Mouse (Mus musculus): ENCODE measurements around the gene Actc1. TPM values are rescaled to one million over a fixed set of nuclear protein-coding genes. Genes with fewer than 3 reads are reported as not detected.

Gene Actc1
- total RNA-seq, 2 experiments from 2014 or later = 16,244 to 16,268 TPM

DNA sequence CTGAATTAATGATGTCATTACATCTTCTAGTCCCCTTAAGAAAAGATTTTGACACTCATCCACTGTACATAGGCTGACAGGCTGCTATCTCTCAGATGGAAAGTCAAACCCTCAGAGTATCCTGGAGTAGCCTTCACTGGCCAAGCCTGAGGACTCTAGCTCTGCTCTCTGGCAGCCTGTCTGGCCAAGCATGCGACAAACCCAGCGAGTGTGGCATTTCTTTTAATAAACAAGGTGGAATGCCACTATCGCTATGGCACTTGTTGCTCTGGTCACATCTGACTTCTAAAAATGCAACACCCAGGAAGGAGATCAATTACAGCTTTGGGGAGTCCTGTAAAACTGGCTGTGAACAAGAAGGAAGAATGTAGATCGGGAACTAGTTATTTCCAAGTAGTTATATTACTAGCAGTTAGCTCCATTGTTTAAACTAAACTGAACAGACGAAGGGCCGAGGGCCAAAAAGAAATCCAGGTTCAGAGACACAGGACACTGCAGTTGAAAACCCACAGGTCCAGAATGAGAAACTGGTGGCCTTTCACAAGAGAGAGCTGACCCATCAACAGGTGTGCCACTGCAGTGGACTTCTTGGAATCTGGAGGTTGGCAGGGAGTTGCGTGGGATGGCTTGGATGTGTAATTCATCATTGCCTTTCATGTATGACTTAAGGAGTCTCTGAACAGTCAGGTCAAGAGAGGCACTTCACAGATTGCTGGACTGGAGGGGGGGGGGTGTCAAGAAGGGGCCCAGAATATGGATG is 2.1 kb downstream of the Actc1 start:
- intact Hi-C loops (cut with DNase I) = no loop called here

GRCm38 (mm10) chr2:114050150-114050549 is 3.2 kb downstream of the Actc1 start:
- DNase-seq (ENCODE audit: low spot score) = no peak
- intact Hi-C loops (cut with DNase I) = no loop called here

More for the DNA sequence above, 2.1 kb downstream of the Actc1 start:
- no peak for DNase-seq (ENCODE audit: low spot score)

GRCm38 (mm10) chr2:114049372-114049771 is 4.0 kb downstream of the Actc1 start:
- intact Hi-C loops (cut with DNase I) = loop anchor here (10.0 kb wide), 1 partner anchor 185 kb away; no protein-coding TSS in a partner anchor
- DNase-seq (ENCODE audit: low spot score) = no peak

DNA sequence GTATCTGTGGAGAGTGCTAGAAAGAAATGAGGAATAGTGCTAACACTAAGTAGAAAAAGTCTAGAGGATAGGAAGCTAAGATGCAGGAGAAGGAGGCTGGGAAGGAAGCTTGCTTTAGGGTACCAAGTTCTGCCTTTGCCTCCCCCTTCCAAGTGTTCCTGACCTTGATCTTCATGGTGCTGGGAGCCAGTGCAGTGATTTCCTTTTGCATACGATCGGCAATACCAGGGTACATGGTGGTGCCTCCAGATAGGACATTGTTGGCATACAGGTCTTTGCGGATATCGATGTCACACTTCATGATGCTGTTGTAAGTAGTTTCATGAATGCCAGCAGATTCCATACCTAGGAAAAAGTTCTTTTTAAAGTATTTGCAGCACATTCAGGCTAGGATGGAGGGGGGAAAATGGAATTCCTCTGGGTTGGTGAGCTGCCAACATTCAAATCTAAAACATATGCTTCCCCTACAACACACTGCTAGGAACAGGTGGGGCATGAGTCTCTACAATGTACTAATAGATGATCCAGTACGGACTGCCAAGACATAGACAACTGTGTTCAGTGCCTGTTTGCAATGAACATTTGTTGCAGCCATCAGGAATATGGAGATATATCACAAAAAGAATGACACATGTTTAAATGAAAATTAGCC is 5.3 kb downstream of the Actc1 start:
- intact Hi-C loops (cut with DNase I) = loop anchor here (10.0 kb wide), 1 partner anchor 183 kb away; no protein-coding TSS in a partner anchor
- DNase-seq (ENCODE audit: low spot score) = no peak

GRCm38 (mm10) chr2:114046151-114046664 is 7.1 kb downstream of the Actc1 start:
- no peak for DNase-seq (ENCODE audit: low spot score)
- intact Hi-C loops (cut with DNase I) = loop anchor here (10.0 kb wide), 1 partner anchor 181 kb away; no protein-coding TSS in a partner anchor

DNA sequence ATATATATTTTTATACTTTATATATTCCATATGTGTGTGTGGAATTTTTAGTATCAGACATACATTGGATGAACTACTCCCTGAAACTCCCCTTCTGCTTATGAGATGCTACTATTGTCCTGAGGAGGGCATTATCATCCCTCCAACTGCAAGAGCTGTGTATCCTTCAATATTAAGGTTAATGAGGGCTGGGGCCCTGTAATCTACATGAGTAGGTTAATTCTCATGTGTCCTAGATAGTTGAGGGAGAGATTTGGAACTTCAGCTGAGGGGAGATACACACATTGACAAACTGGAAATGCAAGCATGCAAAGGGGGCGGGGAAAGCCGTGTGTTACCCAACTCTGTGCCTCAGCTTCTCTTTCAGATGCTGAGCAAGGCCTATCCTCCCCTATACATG is 15.4 kb downstream of the Actc1 start:
- intact Hi-C loops (cut with DNase I) = no loop called here

GRCm38 (mm10) chr2:114032259-114032658 is 21.1 kb downstream of the Actc1 start:
- intact Hi-C loops (cut with DNase I) = no loop called here

More for the DNA sequence above, 15.4 kb downstream of the Actc1 start:
- no peak for DNase-seq (ENCODE audit: low spot score)

GRCm38 (mm10) chr2:114023383-114023782 is 30.0 kb downstream of the Actc1 start:
- no peak for DNase-seq (ENCODE audit: low spot score)
- intact Hi-C loops (cut with DNase I) = no loop called here

More at GRCm38 (mm10) chr2:114032259-114032658, 21.1 kb downstream of the Actc1 start:
- DNase-seq (ENCODE audit: low spot score) = no peak

GRCm38 (mm10) chr2:114020210-114020563 is 33.2 kb downstream of the Actc1 start:
- intact Hi-C loops (cut with DNase I) = no loop called here
- DNase-seq (ENCODE audit: low spot score) = no peak

GRCm38 (mm10) chr2:114019474-114020209 is 33.7 kb downstream of the Actc1 start:
- intact Hi-C loops (cut with DNase I) = loop anchor here (5.0 kb wide), 1 partner anchor 137 kb away; no protein-coding TSS in a partner anchor
- DNase-seq (ENCODE audit: low spot score) = no peak

GRCm38 (mm10) chr2:114018136-114018535 is 35.2 kb downstream of the Actc1 start:
- no peak for DNase-seq (ENCODE audit: low spot score)
- intact Hi-C loops (cut with DNase I) = loop anchor here (5.0 kb wide), 1 partner anchor 136 kb away; no protein-coding TSS in a partner anchor

DNA sequence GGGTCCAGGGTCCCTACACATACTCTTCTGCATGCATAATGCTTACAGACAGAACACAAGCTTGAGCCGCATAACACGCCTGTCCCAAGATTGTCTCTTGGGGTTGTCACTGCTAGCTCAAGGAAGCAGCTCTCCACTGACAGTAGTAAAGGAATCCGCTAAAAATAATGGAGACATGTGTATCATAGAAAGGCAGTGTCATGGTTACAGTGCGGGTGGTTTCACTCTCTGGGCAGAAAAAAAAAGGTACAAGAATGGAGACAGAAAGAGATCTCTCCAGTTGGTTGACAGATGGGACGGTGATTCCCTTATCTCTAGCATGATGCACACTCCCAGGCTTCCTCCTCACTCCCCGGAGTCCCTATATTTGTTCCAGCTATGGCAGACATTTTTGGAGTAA is 38.5 kb downstream of the Actc1 start:
- DNase-seq (ENCODE audit: low spot score) = no peak
- intact Hi-C loops (cut with DNase I) = loop anchor here (5.0 kb wide), 1 partner anchor 133 kb away; no protein-coding TSS in a partner anchor

DNA sequence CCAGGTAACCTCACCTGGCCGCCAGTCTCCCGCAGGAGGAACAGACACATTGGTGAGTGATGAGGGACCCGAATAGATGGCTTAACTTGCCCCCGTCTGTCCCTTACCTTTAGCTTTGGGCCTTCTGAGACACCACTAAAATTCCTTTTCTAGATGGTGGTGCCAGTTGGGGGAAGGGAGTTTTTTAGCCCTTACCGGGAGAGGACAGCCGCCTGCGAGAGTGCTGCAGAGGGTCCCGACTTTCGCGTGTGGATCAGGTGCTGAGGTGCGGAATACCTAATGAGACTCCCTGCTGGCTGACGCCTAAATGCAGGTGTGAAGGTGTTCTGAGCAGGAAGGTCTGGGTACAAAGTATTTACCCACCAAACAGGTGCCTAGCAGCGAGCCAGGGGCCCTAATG is 39.5 kb downstream of the Actc1 start:
- intact Hi-C loops (cut with DNase I) = no loop called here
- DNase-seq (ENCODE audit: low spot score) = no peak

GRCm38 (mm10) chr2:114013295-114013771 is 40.0 kb downstream of the Actc1 start, which contains the start of gene Gjd2:
Gene Gjd2, minus strand, starts transcription at chr2:114013619.
- no peak for DNase-seq (ENCODE audit: low spot score)
- intact Hi-C loops (cut with DNase I) = no loop called here

DNA sequence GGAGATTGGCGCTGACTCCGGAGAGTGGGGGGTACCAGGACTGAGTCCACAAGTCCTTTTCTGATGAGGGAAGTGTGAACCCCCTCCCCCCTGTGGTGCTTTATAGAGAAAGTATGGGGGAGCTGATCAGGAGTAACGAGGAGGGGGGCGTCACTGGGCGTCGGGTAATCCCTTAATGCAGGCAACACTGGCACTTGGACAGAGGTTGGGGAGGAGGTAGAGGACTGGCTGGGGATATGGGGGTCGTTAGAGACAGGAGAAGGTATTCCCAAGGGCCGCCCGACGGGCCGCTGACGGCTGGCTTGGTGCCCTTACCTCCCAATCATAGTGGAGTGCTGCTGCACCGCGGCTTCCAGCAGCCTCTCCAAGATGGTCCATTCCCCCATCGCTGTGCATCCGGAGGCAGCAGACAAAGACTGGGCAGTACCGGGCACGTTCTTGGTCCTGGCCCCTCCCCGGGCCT is 40.6 kb downstream of the Actc1 start:
- intact Hi-C loops (cut with DNase I) = no loop called here
- no peak for DNase-seq (ENCODE audit: low spot score)

- no peak for DNase-seq (ENCODE audit: low spot score)
- intact Hi-C loops (cut with DNase I) = no loop called here
These were observed 41.5 kb downstream of the Actc1 start for GRCm38 (mm10) chr2:114011838-114012237.

GRCm38 (mm10) chr2:114008321-114008720 is 45.0 kb downstream of the Actc1 start:
- DNase-seq (ENCODE audit: low spot score) = no peak
- intact Hi-C loops (cut with DNase I) = no loop called here

DNA sequence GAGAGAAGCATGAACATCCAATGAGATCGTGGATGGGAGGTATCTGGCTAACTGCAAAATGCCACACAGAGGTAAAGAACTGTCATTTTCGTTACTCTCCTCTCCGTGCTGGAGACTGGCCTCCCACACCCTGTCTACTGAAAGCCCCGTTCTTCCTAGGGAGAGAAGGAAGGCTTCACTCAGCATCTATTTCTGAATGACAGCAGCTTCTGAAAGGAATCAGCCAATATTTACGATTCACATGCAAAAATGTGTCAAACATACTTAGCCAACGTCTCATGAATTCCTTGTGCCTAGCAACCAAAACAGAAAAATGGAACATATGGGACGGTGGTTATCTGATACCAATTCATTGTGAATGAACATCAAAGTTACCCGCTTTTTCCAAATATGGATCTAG is 55.9 kb downstream of the Actc1 start:
- intact Hi-C loops (cut with DNase I) = no loop called here
- DNase-seq (ENCODE audit: low spot score) = no peak
